Mouse (Mus musculus): ENCODE measurements around the gene BC067074. TPM values are rescaled to one million over a fixed set of nuclear protein-coding genes. Genes with fewer than 3 reads are reported as not detected.
"Not testable (repeated sequence)": the region's sequence is repeated elsewhere in the genome, so short reads cannot be mapped to it uniquely, and the experiment has no call there.

Gene BC067074
- total RNA-seq, 2 experiments from 2014 or later = 1.8 to 2.3 TPM

- no peak for DNase-seq (ENCODE audit: low spot score in 2 of 2)
These were observed 81.1 kb downstream of the BC067074 start for GRCm38 (mm10) chr13:113374084-113374405.

- DNase-seq (ENCODE audit: low spot score in 2 of 2) = no peak
These were observed 84.7 kb downstream of the BC067074 start for GRCm38 (mm10) chr13:113377631-113378030.

DNA sequence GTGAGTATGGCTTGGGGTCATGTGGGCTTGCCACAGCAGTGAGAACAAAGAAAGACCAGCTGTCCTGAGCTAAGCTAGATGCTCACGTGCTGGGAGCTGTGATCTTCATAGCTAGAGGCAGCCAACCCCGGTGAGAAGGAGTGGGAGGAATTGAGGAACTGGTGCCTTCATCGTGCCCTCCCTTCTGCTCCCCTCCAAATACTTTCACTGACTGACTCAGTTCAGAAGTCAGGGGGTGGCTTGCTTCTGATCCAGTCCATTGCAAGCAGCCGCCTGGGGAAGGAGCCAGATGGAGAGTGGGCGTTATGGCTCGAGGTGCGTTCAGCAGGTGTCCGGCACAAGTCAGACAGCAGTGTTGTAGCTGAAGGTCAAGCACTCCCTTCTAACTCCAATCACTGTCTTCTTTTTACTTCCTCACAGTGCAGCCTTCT, 86.0 kb downstream of the BC067074 start:
- DNase-seq (ENCODE audit: low spot score in 2 of 2) = no peak

- DNase-seq (ENCODE audit: low spot score in 2 of 2) = no peak
These were observed 86.9 kb downstream of the BC067074 start for GRCm38 (mm10) chr13:113379766-113380309.

DNA sequence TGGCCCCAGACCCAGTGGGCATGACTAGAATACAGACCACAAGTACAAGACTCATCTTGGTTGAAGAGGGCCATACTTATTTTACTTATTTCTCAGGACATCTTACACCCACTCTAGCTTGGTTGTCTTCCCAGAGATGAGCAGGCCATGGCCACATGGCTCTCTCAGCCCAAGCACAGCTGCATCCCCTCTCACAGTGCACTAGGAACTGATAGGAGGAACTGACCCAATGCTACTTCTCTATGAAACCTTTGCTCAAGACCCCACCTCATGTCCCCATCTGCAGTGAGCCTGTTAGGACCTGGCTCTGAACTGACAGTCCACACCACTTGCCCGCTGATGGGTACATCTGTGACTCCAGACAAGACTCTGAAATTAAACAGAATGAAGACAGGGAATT, 88.8 kb downstream of the BC067074 start:
- DNase-seq (ENCODE audit: low spot score in 2 of 2) = no peak

DNA sequence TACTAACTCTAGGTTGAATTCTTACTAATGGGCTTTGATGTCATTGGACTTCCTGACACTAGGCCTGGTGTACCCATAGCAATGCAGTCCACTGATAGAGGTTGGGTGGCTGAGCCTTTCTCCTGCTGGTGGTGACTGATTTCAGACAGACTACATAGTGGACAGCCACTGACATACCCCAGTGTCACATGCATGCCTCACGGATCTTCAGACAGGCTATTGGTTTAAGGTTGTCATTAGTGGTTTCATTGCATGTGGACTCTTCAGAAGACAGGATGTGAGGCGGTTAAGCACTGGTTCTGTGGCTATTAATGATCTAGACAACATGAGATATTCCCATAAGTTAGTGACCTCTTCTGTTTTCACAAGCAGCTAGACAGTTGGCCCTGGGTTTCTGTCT, 89.2 kb downstream of the BC067074 start:
- no peak for DNase-seq (ENCODE audit: low spot score in 2 of 2)

DNA sequence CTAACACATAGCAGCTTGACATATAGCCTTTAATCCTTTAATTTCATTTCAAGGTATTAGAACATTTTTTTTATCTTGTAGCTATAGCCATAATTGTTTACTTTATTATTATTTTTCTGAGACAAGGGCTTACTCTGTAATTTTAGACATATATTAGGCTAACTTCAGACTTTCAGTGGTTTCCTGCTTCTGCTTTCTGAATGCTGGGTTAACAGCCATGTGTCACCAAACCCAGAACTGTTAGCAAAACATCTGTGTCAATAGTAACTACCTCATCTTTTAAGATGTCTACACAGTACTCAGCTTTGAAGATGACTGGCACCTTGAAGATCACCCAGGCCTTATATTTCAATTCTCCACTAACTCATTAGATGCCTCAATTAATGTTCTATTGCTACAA, 89.8 kb downstream of the BC067074 start:
- not testable (repeated sequence) for DNase-seq (ENCODE audit: low spot score in 2 of 2)

DNA sequence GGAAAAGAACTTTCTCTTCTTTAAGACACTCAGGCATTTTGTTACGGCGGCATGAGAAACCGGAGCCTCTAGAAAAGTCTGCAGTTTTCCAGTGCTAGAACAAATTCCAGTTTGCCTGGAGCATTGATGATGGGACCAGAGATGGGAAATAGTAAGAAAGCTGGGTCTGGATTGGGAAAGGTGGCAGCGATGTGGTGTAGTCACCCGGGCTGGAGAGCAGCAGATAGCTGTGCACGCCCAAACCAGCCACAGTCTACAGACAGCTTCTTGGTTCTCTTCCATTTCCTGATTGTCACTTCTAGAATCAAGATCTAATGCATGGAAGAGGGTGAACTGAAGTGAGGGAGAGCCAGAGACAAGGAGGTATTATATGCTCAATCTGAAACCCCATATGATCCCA, 100.4 kb downstream of the BC067074 start:
- DNase-seq (ENCODE audit: low spot score in 2 of 2) = no peak

DNA sequence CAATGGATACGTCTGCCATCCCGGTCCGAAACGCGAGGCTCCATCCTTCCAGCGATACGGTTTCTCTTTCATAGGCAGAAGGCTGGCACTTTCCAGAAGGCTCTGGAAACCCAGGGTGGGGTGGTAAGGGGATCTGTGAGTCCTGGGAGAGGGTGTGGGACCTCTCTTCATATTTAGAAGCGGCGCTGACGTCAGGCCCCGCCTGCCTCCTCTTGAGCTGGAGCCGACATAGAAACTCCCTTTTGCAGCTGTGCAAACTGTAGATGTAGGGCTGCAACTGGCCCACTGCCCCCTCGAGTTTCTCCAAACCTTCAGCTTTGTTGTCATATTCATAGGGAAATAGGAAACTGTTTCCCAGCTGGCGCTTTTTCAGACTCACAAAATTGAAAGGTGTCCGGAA, 101.6 kb downstream of the BC067074 start:
- DNase-seq (ENCODE audit: low spot score in 2 of 2) = no peak

GRCm38 (mm10) chr13:113397006-113397520, 104.1 kb downstream of the BC067074 start:
- no peak for DNase-seq (ENCODE audit: low spot score in 2 of 2)

- no peak for DNase-seq (ENCODE audit: low spot score in 2 of 2)
These were observed 108.5 kb downstream of the BC067074 start for GRCm38 (mm10) chr13:113401373-113402010.

- DNase-seq (ENCODE audit: low spot score in 2 of 2) = no peak
These were observed 110.7 kb downstream of the BC067074 start for GRCm38 (mm10) chr13:113403706-113404105.

DNA sequence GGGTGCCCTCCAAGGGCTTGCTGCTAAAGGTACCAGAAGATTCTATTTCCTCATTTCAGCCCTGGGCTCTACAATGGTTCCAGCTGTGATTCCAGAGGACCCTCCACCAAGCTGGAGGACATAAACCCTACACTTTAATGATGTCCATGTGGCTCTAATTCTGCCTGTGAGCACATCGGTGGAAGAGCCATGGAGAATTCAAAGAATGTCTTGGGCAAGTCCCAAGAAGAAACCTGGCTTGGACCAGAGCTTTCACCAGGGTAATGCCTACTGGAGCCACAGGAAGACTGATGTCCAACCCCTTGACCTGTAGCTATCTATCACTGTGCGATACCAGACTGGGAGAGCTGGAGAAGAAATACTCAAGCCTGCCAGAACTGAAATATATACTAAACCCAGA, 111.2 kb downstream of the BC067074 start:
- DNase-seq (ENCODE audit: low spot score in 2 of 2) = no peak

DNA sequence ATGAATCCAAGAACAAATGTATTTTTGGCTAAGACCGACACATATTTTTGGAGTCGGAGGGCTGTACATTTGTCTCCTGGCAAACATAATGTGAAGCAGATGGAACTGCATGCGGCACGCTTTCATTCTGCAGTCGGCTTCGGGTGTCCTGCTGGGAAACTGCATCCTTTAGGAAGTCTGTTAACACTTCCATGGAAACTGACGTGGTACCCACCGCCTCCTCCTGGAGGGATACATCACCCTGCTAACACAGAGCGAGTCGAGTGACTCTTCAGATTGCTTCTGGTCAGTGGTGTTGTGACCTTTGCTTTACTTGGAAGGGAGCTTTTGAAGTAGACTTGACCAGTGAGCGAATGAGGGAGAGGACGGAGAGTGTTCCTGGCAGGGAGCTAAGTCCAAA, 117.0 kb downstream of the BC067074 start:
- DNase-seq (ENCODE audit: low spot score in 2 of 2) = peak; percentile 16 to 48

GRCm38 (mm10) chr13:113415527-113415926, 122.6 kb downstream of the BC067074 start:
- DNase-seq (ENCODE audit: low spot score in 2 of 2) = no peak

DNA sequence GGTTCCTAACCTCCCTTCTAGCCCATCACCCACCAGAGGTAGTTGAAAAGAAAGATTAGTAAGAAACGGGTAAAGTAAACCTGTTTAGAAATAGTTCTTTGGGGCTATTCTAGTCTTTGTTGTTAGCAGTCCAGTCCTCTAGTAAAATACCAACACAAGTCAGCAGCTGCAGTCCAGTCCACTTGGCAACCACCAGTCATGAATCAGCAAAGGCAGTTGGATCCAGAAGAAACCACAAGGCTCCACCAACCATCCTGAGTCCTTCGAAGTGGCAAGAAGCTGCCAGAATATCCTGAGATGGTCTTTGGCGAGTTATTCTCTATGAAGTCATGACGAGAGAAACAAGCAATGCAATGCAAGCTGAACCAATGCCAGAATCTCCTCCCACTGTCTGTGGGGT, 124.0 kb downstream of the BC067074 start:
- DNase-seq (ENCODE audit: low spot score in 2 of 2) = no peak

DNA sequence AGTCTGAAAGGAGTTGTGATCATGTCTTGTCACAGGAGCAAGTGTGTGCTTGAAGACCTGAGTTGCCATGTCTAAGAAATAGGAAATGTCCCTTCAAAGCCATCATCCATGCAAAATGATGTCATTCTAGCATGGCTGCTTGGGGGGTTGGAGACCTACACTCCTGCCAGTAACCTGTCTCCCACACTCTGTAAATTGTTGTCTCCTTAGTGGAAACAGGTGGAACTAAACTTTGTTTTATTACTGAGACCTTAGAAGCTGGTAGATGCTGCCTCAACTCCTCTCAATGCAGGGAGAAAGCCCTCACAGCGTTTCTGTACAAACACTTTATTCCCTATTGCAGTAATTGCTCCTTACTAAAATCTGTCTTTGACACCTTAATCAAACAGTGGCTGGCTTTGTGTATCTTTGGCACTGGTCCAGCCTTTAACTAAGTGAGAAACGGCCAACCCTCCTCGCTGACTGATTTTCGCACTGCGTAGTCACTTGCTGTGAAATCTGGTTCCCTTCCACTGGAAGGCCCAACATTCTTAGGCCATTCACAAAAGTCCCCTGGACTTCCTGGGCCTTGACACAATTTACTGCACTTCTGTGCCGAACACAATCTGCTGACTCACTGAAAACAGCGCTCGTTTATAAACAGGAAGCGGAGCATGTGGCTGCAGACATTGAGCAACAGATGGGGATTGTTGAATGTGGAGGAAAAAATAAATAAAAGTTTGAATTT, 125.0 kb downstream of the BC067074 start:
- DNase-seq (ENCODE audit: low spot score in 2 of 2) = peak; percentile 28 to 40

GRCm38 (mm10) chr13:113418632-113419031, 125.7 kb downstream of the BC067074 start:
- no peak for DNase-seq (ENCODE audit: low spot score in 2 of 2)

DNA sequence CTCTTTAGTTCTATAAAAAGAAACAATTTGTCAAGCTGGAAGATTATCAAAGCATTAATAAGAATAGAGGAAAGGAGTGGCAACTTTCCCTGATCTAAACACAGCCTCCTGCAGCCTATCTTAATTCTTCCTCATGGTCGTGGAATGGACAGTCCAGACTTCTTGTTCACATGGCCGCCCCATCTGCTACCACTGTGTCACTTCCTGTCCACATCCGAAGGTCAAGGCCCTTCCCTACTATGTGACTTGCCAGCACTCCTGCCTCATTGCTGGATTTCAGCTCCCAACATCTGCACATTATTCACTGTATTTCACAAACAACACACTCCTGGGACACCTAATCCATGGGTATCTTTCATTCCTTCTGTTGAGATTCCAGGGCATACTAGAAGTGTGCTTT, 128.5 kb downstream of the BC067074 start:
- no peak for DNase-seq (ENCODE audit: low spot score in 2 of 2)

DNA sequence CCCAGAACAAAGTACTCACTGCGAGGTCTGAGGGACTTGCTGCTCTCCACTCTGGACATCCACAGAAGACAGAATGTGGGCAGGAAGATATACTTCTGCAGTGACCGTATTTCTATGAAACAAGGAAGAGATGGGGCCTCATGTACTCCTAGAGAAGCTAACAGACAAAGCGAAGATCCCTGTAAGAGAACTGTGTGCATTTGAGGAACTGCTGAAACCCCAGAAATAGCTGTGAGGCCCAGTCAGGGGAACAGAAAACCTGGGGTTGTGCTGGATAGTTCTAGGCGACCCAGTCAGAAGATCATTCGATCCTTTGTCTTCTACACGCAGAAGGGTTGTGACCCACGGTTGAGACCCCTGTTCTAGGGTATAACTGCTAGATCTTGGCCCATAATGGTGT, 130.9 kb downstream of the BC067074 start:
- DNase-seq (ENCODE audit: low spot score in 2 of 2) = no peak

DNA sequence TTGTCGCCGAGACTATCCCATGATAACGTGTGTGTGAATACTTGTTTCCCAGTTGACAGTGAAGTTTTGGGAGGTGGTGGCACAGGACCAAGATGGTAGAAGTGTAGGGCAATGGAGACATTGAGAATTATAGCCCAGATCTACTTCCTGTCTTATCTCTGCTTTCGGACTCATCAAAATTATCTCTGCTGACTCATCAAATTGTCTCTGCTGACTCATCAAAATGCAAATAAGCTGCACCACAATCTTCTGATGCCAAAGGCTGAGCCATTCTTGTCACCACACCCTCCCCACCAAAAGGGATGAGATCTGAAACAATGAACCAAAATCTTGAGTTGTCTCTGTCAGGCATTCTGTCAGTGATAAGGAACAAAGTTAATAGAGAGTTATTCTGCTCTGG, 132.9 kb downstream of the BC067074 start:
- DNase-seq (ENCODE audit: low spot score in 2 of 2) = no peak
